Mouse (Mus musculus): Measurements from ENCODE around the gene Zfp773.

DNA sequence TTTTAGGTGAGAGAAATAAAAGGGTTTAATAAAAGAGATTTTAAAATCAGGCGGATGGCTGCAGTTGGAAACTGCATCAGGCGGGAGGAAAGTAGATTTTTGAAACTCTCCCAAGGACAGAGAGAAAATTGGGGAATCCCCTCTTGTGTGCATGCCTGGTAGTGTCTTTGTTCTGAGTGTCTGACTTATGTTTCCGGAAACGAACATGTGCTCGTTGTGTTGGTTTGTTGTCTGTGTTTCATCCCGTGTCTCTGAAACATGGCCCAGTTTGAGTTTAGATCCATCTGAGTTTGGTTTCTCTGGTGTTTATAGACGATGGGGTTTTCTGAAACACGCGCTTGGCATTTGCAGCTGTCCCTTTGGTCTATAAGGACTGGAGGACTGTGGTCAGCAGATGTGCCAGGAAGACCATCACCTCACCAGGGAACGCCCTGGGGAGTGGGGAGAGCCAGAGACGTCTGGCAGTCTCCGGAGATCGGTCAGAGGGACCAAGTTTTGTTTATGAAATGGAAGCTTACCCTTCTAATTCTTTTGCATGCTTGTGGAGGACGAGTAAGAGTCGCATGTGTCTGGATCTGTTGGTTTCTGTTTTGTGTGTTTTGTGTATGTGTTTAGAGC, 9.5 kb upstream of the Zfp773 start:
- no peak for TF ChIP-seq CTCF (IDR thresholded peaks at IDR 0.05; ENCODE audit: insufficient read depth, low read length)
- no peak for TF ChIP-seq POLR2A (IDR thresholded peaks at IDR 0.05; ENCODE audit: borderline replicate concordance, extremely low read depth, low read depth, low read length)
